Mouse (Mus musculus): Measurements from ENCODE around the gene Cep164. TPM values are rescaled to one million over a fixed set of nuclear protein-coding genes. Genes with fewer than 3 reads are reported as not detected.

Gene Cep164
- polyA plus RNA-seq, 1 experiment from 2014 or later, result 19.5 TPM

- no peaks in the 10 kb centered on the region for H3K4me1 ChIP-seq (replicated peaks; ENCODE audit: control insufficient read depth, insufficient read depth, low read length)
- H3K9me3 ChIP-seq (ENCODE audit: control insufficient read depth, low read length), result no peaks in the 10 kb centered on the region
- DNase-seq (ENCODE audit: low spot score) (no peak), ATAC-seq (ENCODE audit: low FRiP score) (no peak)
- no peak overlapping the region for H3K9ac ChIP-seq (ENCODE audit: low read depth, low read length)
- H3K4me3 ChIP-seq (ENCODE audit: low read depth, low read length), result no peak overlapping the region
- no peak overlapping the region for H3K27ac ChIP-seq (ENCODE audit: low read depth, low read length)
- 84% methylated on average over 6 of the region's 6 CpGs for WGBS
- no peaks in the 10 kb centered on the region for H3K36me3 ChIP-seq (ENCODE audit: control insufficient read depth, insufficient read depth, low read length)
- no peak overlapping the region for H3K4me2 ChIP-seq (replicated peaks; ENCODE audit: low read depth, low read length)
- no peaks in the 10 kb centered on the region for H3K27me3 ChIP-seq (ENCODE audit: control insufficient read depth, insufficient read depth, low read length)
Measured at GRCm38 (mm10) chr9:45733246-45733645, 95.2 kb downstream of the Cep164 start.

GRCm38 (mm10) chr9:45731851-45732250 is 96.6 kb downstream of the Cep164 start:
- 84% methylated on average over 5 of the region's 5 CpGs for WGBS
- Histone ChIP-seq H3K9ac (ENCODE audit: low read depth, low read length) (no peak overlapping the region), H3K9me3 (ENCODE audit: control insufficient read depth, low read length) (no peaks in the 10 kb centered on the region), H3K4me2 (replicated peaks; ENCODE audit: low read depth, low read length) (no peak overlapping the region), H3K4me3 (ENCODE audit: low read depth, low read length) (no peak overlapping the region), H3K36me3 (ENCODE audit: control insufficient read depth, insufficient read depth, low read length) (no peaks in the 10 kb centered on the region), H3K27me3 (ENCODE audit: control insufficient read depth, insufficient read depth, low read length) (no peaks in the 10 kb centered on the region), H3K4me1 (replicated peaks; ENCODE audit: control insufficient read depth, insufficient read depth, low read length) (no peaks in the 10 kb centered on the region), H3K27ac (ENCODE audit: low read depth, low read length) (no peak overlapping the region)
- DNase-seq (ENCODE audit: low spot score), result no peak
- ATAC-seq (ENCODE audit: low FRiP score), result no peak

DNA sequence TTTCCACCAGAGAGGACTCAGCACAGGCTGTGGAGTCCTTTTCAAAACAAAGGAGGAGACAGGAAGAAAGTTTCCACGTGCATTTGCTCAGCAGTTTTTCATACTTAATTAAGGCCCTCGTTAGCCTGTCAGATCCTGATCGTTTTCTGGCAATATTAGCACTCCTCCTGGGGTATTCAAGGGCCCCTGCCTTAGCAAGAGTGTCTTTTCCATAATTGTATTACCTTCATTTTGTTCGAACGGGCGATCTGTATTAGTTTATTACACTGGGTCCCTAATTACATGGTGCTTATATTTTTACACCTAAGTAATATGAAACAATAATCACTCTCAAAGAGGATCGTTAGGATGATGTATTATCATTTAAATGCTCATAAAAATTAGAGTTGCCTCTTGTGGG is 108.5 kb downstream of the Cep164 start:
- H3K4me1 ChIP-seq (replicated peaks; ENCODE audit: control insufficient read depth, insufficient read depth, low read length), result no peaks in the 10 kb centered on the region
- no peaks in the 10 kb centered on the region for H3K9me3 ChIP-seq (ENCODE audit: control insufficient read depth, low read length)
- H3K27ac ChIP-seq (ENCODE audit: low read depth, low read length), result no peak overlapping the region
- H3K27me3 ChIP-seq (ENCODE audit: control insufficient read depth, insufficient read depth, low read length), result no peaks in the 10 kb centered on the region
- ATAC-seq (ENCODE audit: low FRiP score) (no peak), DNase-seq (ENCODE audit: low spot score) (no peak)
- H3K9ac ChIP-seq (ENCODE audit: low read depth, low read length), result no peak overlapping the region
- no peaks in the 10 kb centered on the region for H3K36me3 ChIP-seq (ENCODE audit: control insufficient read depth, insufficient read depth, low read length)
- no peak overlapping the region for H3K4me3 ChIP-seq (ENCODE audit: low read depth, low read length)
- no peak overlapping the region for H3K4me2 ChIP-seq (replicated peaks; ENCODE audit: low read depth, low read length)
- WGBS, result 78% methylated on average over 7 of the region's 7 CpGs

Other genes with a start within 250 kb of the Cep164 start
- 29.6 and 31.1 TPM in 2 replicates for gene Bace1, start 9.9 kb upstream of the Cep164 start, polyA plus RNA-seq (2014; fragmentation: Nextera tagmentation; extraction: Ambion mirVana)
- 13.3 and 15.7 TPM in 2 replicates for gene Pcsk7, start 77.8 kb upstream of the Cep164 start, polyA plus RNA-seq (2014; fragmentation: Nextera tagmentation; extraction: Ambion mirVana)
- gene Rnf214, start 78.2 kb upstream of the Cep164 start, polyA plus RNA-seq (2014; fragmentation: Nextera tagmentation; extraction: Ambion mirVana), result 81.4 and 109 TPM in 2 replicates
- 19.6 and 28.8 TPM in 2 replicates for gene Tagln, start 107.4 kb upstream of the Cep164 start, polyA plus RNA-seq (2014; fragmentation: Nextera tagmentation; extraction: Ambion mirVana)
- gene Sidt2, start 126.6 kb upstream of the Cep164 start, polyA plus RNA-seq (2014; fragmentation: Nextera tagmentation; extraction: Ambion mirVana), result 23.4 and 23.6 TPM in 2 replicates
- gene Pafah1b2, start 184.0 kb upstream of the Cep164 start, polyA plus RNA-seq (2014; fragmentation: Nextera tagmentation; extraction: Ambion mirVana), result 282 and 301 TPM in 2 replicates
- 9.0 and 10.1 TPM in 2 replicates for gene Sik3, start 184.1 kb upstream of the Cep164 start, polyA plus RNA-seq (2014; fragmentation: Nextera tagmentation; extraction: Ambion mirVana)

Data from hindbrain, embryonic 11.5 days (tissue).